Mouse (Mus musculus) cerebellum, adult 9-11 months (tissue): ENCODE data around the gene Sipa1l1.
A peak's percentile ranks its signal among the peaks of the same experiment; 100 is the strongest.
"Not testable (repeated sequence)": the region's sequence is repeated elsewhere in the genome, so short reads cannot be mapped to it uniquely, and the experiment has no call there.

Experiments used
- DNase-seq: peaks from one replicate; pipeline ENCODE4 v3.0.0; 2022

The Sipa1l1 gene

DNA sequence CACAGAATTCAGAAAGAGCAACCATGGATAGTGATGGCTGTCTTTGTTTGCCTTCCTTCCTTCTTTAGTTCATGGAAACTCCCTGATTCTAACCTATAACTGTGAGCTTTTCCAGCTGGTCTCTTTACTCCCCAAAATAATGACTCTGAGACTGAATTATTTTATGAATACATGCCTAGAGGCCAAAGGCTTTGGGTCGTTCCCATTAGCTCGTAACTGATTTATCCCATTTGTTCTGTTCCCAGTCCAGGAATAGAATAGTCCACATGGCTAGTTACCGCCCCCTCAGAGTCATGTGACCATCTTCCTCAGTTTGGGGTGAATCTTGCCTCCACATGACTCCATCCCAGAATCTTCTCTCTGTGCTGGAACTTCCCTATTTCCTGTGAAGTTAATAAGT lies 272.4 kb downstream of the Sipa1l1 start:
- DNase-seq, result no peak

DNA sequence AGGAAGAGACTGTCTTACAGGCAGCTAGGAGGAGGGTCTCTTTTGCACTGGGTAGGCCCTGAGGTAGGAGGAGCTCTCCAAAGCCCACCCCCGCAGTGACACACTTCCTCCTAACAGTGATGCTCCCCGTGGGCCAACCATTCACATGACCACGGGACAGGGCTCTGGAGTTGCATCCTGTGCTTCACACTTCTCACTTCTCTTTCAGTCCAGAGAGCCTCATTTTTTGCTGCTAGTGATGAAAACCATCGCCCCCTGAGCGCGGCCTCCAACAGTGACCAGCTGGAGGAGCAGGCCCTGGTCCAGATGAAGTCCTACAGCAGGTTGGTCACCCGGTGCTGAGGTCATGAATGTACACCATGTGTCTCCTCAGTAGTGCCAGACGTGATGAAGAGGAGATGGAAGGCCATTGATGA lies 277.5 kb downstream of the Sipa1l1 start:
- DNase-seq, result peak; percentile 23

DNA sequence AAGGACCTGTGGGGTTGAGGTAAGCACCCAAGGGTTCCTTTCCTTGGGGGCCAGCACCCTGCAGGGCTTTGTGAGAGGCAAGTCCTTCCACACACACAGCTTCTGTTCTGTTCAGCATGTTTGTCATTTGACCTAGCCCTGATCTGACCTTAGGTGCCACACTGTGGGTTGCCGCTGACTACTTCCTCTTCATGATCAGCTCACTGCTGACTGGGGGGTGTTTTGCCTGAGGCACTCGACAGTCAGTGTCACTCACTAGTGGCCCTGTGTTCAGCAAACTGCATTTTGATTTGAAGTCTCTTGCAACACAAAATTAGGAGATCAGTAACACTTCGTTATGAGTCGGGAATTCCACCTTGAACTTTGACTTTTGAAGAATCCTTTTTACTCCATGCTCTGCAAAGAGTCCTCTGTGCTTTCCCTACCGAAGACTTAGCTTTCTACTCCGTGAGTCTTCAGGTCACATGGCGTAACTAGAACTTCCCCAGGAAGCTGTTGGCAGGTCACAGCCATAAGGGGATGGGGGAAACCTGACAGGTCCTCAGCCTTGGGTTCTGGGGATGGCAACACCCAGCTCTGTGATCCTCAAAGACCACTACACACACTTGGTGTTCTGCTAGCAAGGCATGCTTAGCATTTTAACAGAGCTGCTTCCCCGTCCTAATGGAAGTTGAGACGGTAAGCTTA lies 279.2 kb downstream of the Sipa1l1 start:
- DNase-seq, result no peak

DNA sequence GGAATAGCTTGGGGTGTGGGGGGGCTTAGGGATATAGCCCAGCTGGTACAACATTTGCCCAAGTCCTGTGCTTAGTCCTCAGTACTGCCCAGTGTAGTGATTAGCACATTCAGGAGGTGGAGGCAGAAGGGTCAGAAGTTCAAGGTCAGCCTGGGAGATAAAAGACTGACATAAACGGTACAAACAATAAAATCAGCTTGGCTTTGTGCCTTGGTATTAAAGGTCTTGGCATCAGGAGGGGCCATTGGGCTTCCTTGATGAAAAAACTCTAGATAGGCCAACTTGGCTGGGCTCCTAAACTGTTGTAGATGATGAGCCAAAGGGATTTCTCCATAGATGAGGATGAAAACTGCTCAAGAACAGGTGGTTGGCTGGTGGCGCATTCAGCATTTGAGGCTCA lies 283.3 kb downstream of the Sipa1l1 start:
- DNase-seq, result no peak

DNA sequence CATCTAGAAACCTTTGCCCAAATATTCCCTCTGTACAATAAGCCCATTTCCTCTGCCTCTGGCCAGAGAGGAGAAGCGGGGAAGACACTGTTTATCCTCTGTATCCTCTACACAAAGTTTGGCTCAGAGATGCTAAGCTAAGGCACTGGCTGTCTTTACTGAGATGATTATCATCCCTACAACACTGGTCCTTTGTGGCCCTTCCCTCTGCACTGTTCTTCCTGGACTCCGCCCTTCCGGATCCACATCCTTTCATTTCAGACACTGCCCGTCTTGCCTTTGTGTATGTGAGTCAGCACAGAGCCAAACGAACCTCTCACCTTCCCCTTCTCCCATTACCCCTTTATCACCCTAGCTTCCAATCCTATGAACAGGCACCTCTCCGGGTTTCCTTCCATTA lies 285.3 kb downstream of the Sipa1l1 start:
- no peak for DNase-seq

DNA sequence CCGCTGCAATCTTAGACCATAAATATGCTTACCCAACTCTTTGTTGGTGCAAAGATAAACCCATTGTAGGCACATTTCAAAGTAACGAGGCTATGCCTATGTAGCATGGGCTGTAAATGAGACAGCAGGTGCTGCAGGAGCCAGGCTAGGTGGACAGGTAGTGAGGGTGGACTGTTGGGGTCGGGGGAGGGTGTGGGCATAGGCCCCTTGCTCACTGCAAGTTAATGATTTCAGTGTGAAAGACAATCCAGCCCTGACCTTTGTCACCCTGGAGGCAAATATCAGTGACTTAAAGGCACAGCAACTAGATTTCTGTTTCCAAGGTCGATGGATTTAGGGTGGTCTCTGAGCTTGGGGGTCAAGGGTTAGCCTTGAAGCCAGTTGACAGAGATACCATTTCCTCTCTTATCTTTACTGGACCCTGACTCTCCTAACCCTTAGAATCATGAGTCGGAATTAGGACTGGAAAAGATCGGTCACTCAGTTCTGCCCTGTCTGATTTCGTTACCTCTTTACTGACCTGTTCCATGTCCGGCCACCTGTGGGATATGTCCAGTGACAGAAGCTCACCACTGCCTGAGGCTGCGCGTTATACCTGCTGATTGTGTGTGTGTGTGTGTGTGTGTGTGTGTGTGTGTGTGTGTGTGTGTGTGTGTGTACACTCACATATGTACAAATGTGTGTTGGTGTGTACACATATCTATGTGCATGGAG lies 286.7 kb downstream of the Sipa1l1 start:
- no peak for DNase-seq

DNA sequence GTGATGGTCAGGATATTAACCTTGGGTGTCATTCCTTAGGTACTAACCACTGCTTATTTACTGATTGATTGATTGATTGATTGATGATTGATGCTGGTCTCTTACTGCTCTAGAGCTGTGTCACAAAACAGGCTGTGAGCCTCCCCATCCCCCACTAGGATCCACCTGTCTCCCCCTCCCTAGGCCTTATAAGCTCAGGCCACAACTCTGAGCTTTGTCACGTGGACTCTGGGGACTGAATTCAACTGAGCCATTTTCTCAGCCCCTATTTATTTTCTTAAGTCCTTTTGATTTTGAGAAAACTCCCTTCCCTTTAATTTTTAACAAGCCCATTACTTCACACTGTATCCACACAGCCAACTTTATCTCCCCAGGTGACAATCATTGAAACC lies 287.3 kb downstream of the Sipa1l1 start:
- no peak for DNase-seq

DNA sequence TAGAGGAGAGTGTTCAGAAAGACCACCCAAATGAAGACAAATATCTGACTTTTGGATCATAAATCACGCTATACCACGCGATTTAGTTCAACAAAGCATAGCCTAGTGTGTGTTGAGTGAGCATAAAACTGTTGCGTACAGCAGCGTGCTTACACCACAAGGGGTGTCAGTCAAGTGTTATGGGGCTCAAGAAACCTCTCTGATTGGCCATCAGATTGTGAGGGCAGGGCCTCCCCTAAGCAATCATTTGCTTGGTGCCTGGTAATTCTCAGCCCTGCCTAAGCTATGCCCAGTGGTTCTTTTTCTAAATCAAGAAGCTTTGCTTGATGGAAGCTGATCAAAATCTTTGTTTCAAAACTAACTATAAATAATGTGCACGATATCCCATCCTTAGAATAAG lies 288.5 kb downstream of the Sipa1l1 start:
- DNase-seq, result no peak

DNA sequence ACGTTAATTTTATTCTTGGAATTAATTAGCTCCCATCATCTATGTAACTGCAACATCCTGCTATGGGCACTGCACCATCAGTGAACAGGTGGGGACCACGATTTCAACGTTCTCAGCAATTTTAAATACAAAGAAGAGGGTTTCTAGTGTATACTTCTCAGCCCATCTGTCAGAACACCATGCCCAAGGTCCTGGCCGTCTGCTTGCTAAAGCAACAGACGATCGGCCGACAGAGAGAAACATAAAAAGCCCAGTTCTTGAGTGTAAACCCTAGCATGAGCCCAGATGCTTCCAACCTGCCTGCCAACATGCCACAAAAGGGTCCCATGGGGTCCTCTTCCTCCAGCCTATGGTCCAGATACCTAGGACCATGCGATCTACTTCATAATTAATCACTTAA lies 288.9 kb downstream of the Sipa1l1 start:
- peak; percentile 64 for DNase-seq

DNA sequence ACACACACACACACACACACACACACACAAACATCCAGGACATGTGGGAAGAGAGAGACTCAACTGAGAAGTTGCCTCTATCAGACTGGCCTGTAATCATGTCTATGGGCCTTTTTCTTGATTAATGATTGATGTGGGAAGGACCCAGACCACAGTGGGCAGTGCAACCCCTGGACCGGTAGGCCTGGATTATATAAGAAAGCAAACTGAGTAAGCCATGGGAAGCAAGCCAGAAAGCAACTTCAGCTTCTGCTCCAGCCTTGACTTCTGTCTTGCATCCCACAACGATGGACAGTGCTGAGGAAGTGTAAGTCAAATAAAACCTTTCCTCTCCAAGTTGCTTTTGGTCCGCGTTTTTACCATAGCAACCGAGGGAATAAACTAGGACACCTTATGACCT lies 298.1 kb downstream of the Sipa1l1 start:
- no peak for DNase-seq

DNA sequence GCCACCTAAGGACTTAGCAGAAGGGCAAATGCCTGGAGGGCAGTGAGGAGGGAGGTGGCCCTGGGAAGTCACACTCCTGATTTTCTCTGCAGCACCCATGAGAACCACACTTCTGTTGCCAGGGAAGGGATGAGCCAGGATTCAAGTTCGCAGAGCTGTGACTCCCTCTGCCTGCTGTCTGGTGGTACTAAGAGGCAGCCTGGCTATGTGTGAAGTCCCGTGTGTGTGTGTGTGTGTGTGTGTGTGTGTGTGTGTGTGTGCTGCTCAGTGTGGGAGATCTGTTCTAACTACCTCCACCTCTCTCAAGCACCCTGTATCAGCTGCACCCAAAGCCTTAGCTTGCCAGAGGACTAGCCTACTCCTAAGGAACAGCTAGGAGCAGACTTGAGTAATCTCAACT lies 298.5 kb downstream of the Sipa1l1 start:
- DNase-seq, result no peak

DNA sequence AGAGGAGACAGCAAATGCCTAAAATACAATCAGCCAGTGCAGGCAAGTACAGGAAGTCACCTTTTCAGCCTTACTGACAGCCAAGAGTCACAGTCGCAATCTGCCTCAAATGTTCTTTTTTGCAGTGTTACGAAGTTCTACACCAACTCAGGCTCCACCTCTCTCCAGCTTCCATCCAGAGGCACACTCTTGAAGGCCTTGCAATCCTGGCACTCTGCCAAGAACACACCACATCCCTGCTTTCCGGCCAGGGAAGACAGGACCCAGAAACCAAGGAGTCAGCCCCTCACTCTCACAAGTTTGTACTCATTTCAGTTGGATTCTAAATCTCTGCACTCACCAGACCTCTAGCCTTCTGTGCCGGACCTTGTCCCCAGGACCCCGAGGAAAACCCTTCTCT lies 299.3 kb downstream of the Sipa1l1 start:
- no peak for DNase-seq

DNA sequence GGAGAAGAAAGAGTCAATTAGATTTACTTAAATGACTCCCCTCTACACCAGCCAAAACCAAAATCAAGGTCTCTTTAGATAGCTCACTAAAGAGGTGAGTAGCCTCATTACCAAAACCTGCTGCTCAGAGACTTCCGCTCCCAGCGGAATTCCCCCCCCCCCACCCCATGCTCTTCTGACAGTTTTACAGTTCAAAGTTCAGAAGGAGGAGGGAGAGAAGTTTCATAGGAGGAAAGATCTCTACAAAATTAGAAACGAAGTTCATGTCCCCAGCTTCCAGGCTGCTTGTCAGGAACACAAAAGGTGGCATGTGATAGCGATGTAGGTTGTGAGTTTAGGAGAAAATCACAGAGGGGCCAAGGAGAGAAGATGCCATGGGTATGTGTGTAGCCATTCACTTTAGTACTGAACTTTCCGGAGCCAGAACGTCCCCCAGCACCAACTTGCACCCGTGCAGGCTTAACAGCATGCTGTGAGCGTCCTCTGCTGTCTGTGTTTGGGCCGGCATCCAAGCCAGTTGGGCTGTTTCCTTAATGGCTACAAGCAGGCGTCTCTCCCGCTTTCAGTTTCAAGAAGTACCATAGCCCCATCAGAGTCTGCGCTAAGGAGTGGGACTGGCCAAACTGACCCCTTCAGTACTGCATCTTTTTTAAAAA lies 300.7 kb downstream of the Sipa1l1 start:
- peak; percentile 89 for DNase-seq

DNA sequence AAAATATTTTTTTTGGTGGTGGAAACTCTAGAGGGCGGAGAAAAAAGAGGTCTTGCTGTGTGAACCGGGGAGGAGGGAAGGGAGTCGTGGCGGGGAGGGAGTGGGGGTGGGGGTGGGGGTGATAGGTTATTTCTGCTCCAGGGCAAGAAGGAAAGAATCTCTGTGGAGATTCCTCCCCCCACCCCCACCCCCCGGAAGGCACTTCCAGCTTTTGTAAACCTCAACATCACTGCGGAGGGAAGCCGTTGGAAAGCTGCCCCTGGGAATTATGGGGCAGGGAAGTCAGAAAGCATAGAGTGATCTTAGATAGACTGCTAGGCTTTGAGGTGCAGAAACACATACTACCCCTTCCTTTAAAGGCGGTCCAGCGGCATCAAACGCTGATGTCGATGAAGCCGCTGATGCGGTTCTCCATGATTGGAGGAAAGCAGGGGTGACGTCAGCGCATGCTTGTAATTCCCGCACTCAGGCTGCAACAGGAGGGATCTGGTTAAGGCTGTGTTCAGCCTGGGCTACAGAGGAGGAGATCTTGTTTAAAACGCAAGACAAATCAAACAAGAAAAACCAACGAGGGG lies 301.3 kb downstream of the Sipa1l1 start:
- DNase-seq, result peak; percentile 80

DNA sequence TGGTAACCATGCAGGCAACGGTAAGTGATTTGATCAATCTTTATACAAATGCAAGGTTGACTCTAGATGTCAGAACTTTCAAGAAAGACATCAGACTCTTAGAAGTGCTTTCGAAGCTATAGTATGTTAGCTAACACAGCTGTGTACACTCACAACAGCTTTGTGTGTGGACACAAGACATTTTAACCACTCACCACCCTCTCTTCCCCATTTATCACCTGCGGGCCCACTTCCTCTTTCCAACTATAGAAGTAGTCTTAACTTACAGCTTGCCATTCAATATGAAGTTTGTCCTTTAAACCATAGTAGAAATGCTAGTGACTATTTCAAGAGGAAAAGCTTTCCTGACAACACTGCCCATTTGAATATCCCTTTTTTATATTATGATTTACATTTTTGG lies 303.7 kb downstream of the Sipa1l1 start:
- no peak for DNase-seq

DNA sequence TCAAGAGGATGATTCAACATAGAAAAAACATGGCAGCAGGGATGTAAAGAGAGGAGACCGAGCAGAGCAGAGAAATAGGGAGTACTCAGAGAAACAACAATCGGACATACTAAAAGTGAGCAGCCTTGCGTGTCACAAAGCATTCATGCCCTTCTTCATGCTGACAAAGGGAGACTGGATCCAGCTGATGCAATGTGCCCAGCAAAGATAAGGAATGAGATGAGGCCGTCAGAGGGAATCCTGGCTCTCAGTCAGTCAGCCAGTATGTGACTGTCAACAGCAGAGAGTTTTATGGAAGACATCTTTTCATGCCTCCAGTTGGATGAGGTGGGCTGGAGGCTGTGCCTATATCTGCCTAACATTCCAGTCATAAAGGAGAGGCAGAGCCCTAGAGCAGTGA lies 304.1 kb downstream of the Sipa1l1 start:
- no peak for DNase-seq

DNA sequence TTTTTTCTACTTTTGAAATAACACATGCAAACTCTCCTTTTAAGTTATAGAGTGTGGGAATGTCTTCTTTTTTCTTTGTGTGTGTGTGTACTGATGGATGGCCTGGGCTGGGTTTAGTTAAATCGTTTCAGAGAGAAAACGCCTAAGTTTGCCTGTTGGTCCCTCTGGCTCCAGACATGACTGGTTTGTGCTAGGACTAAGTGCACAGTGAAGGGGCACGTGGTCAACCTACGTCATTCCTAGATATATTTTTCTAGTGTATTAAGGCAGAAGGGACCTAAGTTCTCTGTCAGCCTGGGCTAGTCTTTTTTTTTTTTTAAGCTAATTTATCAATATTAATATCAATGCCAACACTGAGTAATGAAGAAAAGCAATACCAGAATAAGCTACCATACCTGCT lies 305.3 kb downstream of the Sipa1l1 start:
- DNase-seq, result no peak

DNA sequence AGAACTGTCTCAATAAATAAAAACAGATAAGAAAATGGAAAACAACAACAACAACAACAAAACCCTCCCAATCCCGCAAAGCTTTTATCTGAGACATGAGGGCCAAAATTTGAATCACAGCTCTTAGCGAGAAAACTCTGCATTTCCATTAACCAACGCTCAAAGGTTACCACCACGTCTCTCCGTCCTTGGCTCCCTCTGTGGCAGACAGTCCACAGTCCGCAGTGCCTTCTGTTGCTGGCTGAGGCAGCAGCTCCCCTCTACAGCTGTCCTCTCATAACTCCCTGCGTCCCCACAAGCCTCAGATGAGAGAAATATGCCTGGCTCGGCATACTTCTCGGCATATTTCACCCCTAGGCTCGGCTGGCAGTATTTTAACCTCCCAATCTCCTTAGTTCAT lies 306.9 kb downstream of the Sipa1l1 start:
- no peak for DNase-seq

DNA sequence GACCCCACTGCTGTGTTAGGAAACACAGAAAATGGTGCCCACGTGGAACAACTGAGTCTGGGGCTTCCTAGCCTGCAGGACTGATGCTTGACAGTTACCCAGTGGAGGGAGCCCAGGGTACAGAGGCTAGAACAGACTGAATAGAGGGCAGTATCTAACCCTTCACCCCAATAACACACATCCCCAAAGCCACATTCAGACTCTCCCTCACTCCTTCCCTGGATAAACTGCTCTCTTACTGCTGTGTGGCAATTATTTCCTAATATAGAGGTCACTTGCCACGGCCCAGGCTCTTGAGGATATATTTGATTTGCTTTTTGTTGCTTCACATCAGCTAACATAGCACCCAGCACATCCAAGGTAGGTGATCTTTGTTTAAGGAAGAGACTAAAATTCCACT lies 307.5 kb downstream of the Sipa1l1 start:
- DNase-seq, result no peak

DNA sequence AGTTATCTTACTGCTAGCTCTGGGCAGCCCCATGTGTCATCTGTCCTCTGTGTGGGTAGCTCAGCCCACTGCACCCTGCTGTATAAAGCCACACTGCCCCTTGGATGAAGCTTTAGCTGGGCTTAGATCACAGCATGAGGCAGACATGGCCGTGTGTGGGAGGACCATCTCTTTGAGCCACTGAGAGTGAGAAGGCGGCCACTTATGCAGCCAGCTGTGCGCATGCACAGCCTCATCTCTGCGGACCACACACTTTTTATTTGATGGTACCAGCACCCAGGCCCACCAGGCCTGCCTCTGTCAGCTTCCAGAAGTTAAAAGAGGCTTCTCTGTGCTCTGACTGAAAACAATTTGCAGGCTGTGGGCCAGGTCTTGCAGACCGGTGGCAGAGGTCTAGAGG lies 308.7 kb downstream of the Sipa1l1 start:
- no peak for DNase-seq

DNA sequence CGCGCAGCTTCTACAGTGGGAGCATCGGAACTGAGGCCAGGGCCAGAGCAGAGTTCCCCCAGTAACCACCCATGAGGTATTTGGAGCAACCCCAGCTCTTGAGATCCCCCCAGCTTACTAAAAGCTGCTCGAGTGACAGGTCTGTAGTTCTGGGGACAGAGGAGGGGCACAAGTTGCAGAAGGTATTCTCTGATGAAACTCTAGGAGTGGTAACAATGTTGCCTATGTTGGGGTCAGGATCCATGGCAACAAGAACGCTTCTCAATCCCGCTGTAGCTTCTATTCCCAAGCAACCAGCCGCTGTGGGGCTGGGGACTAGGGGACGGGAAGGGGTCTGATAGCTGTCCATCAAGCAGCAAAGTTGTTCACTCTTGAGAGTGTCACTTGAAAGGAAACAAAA lies 309.1 kb downstream of the Sipa1l1 start:
- DNase-seq, result no peak

DNA sequence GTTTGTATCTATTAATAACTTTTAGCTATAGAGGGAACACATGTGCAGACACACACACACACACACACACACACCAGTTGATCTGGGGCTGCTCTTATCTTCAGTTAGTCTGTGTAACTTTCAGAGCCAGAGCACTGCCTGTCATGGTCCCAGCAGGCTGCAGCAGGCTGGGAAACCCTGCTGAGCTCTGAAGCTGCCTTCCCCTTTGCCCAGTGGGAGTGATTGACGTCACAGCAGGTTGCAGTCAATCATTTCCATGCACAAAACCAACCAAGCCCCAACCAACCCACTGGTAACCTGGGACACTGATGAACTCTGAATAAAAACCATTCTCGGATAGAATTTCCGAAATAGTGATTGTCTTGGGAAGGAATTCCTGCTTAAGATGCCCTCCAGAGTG lies 310.3 kb downstream of the Sipa1l1 start:
- no peak for DNase-seq

DNA sequence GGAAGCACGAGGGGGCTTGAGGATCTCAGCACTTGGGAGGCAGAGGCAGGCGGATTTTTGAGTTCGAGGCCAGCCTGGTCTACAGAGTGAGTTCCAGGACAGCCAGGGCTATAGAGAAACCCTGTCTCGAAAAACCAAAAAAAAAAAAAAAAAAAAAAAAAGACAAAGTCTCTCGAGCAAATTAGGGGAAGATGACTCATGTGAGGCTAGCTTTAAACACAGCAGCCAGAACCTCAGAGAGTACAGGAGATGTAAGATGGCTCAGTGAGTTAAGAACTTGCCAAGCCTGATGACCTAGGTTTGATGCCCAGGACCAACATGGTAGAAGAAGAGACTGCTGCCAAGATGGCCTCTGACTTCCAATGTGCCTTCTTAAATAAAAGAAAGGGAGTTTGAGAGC lies 311.3 kb downstream of the Sipa1l1 start:
- not testable (repeated sequence) for DNase-seq

DNA sequence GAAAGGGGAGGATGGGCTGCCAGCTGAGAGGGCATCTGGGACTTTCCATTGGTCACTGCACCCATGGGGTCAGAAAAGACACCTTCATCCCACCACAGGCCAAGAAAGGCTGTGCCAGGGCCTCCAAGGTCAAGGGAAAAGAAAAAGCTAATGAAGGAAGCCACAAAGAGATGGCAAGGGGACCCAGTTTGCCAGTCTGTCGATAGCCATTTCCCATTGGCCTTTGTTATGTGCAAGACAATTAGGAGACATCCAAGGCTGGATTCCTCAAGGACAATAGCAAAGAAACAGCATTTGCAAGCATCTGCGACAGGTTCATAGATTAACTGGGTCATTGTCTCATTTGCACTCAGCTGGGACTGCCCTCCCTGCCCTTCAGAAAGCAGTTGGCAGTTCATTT lies 316.3 kb downstream of the Sipa1l1 start:
- DNase-seq, result no peak
